Mouse (Mus musculus) ovary, adult 18-20 months (tissue): ENCODE measurements at regions not wholly inside any gene's neighbourhood (a gene's known extent, or its start where the extent isn't known, plus 50 kb on each side); places are given as distances from the start of the nearest gene placed in this dataset.

Experiments used
- DNase-seq: peaks from one replicate; pipeline ENCODE4 v3.0.0; 2022; ENCODE audit warnings: low spot score, mixed read lengths

- no peak for DNase-seq
These were observed 71.7 kb downstream of the Zfp945 start for GRCm38 (mm10) chr17:22795213-22795612.

GRCm38 (mm10) chr17:22784481-22784880 is 82.5 kb downstream of the Zfp945 start:
- DNase-seq: no peak

DNA sequence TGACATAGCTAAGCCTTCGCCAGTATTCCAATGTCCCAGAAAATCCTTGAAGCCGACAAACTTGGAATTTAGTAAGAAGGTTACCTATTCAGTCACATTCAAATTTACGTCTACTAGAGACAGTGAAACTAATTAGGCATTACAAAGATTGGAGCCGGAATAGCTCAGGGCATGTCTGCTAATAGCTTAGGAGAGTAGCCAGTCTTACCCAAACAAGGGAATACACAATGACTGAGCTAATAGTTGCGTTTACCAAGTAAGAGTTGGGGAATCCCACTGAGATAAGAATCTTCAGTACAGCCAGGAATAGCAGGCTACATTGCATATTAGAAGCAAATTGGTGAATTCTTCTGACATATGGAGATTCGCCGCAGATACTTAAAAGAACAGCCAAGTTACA is 121.2 kb downstream of the Zfp945 start:
- DNase-seq: no peak

DNA sequence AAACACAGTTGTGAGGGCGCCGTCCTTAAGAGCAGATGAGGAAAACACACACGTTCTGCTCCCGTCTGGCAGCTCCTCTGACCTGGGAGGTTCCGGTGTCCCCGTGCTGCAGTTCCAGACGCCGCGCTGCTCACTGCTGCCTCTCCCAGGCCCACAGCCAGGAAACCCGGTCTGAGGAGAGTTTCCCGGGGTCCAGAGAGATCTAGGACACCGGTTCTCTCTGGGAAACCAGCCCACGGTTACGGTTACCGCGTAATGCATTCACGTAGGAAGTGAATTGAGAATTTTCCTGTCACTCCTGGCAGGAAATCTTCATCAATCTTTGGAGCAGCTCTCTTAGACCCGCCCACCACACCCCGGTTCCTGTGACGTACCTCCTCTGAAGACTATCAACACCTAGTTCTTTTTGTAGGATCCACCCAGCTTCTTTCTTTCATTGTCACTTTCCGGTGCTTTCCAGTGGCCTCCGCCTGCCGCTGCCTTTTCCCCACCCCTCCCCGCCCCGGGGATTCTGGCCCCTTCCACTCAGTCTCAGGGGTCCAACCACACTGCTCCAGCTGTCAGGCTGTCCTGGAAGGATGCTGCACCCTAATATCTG is 127.3 kb downstream of the Zfp945 start:
- peak; percentile 24 for DNase-seq

- no peak for DNase-seq
These were observed 127.8 kb downstream of the Zfp945 start for GRCm38 (mm10) chr17:22739173-22739572.

GRCm38 (mm10) chr17:22736360-22736759 is 130.6 kb downstream of the Zfp945 start:
- no peak for DNase-seq
